In the genomic region with DNA sequence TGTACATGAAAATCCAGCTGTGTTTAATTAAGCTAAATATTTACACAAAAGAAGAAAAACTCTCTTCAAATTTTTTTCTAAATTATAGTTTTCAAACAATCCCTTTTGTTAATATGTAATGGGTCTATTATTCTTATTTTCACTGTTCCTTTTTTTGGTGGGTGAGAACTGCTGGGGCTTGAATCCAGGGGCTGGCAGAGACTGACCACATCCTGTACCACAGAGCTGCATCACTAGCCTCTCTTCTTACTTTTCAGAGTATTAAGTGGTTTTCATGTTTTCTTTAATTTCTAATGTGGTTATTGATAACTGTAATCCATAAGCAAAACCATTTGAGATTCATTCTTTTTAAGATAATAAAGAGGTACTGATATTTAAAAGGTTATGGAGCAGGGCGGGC, we compare ENCODE assay signal across 18 mouse cellular contexts. TPM values are rescaled to one million over a fixed set of nuclear protein-coding genes. Genes with fewer than 3 reads are reported as not detected.
A peak's percentile ranks its signal among the peaks of the same experiment; 100 is the strongest.
DNase-seq lines count a peak whose midpoint lies in the region; ATAC-seq lines count a peak whose summit lies in the region.
"Had no signal": no experiment of that assay in that cellular context is flagged by ENCODE, and none has a peak within 500 bp of the region (broad histone marks: within the 10 kb centered on the region; RNA-seq: fewer than 3 reads in every experiment).

No protein-coding gene starts in this region.

- ATAC-seq in activated CD4-positive, CD25-positive, alpha-beta regulatory T cell, adult 4 months = peak; percentile 55
- ATAC-seq in megakaryocyte progenitor cell, adult 5-6 weeks (replicated peaks; ENCODE audit: poor library complexity) = peak; percentile 69
- ATAC-seq: forebrain, embryonic 13.5 days; hindbrain, embryonic 16.5 days; intestine, embryonic 16.5 days; liver, postnatal 0 days; midbrain, embryonic 15.5 days had no signal

- DNase-seq in spleen, postnatal 36 days (ENCODE audit: low spot score in 2 of 2) = peak; percentile 71 to 76
- DNase-seq in spleen, postnatal 4 days (ENCODE audit: low spot score in 2 of 2) = no peak
- DNase-seq in embryo, embryonic 10 days (ENCODE audit: low spot score) = no peak
- no peak for DNase-seq in layer of hippocampus, postnatal 14 days (ENCODE audit: low spot score in 2 of 2)
- DNase-seq in kidney, adult 9 months = no peak
- DNase-seq: adrenal gland, adult 2 months; cerebellum, adult 11-12 months; cerebellum, postnatal 14 days; gastrocnemius, adult 2 months; kidney, postnatal 10 days; liver, postnatal 0 days; lung, postnatal 14 days had no signal

RNA-seq across cellular contexts. Expression of a gene that starts 19.0 kb away (rescaled TPM):
- polyA plus RNA-seq in activated CD4-positive, CD25-positive, alpha-beta regulatory T cell, adult 4 months (2017; shearing (Covaris generic)) = 10 to 100 TPM; 20.9 to 21.9 TPM
- 6.1 and 7.5 TPM in 2 replicates for total RNA-seq in megakaryocyte progenitor cell, adult 5-6 weeks (2015)
- total RNA-seq in megakaryocyte progenitor cell, adult 5-6 weeks (2017) = 4.5 and 5.6 TPM in 2 replicates
- 10 to 100 TPM; 59.1 to 66.2 TPM for total RNA-seq in layer of hippocampus, postnatal 14 days (2021)

Comparison
In these comparisons a context has a peak if more than half of its experiments do, and no peak if none do; other contexts are left out.
1. DNase-seq: peak in spleen, postnatal 36 days (2 of 2); none in spleen, postnatal 4 days (0 of 2), embryo, embryonic 10 days (single experiment), layer of hippocampus, postnatal 14 days (0 of 2) and kidney, adult 9 months (single experiment).
2. RNA of a gene that starts 19.0 kb away (total RNA-seq): 59.1 to 66.2 TPM in layer of hippocampus, postnatal 14 days; 4.5 to 7.5 TPM in megakaryocyte progenitor cell, adult 5-6 weeks; every median in the first group is over 4 times any median in the second.